In the genomic region with DNA sequence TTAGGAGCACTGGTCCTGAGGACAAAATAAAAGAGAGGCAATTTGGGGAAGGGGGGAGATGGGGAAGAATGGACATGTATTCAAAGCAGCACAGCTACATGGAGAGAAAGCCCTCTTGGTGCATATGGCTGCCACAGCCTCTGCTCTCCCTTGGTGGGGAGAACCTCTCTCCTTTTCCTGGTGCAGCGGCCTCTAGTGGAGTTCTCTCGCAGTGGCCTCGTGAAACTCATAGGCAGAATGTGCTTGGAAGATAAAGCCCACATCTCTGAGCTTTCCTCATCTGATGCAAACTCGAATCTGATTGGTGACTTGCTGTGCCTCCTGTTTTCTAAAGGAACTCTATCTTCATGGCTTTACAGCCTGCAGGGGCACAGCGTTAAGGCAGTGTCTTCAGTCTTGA, we compare ENCODE assay signal across 8 mouse cellular contexts. TPM values are rescaled to one million over a fixed set of nuclear protein-coding genes. Genes with fewer than 3 reads are reported as not detected.
DNase-seq lines count a peak whose midpoint lies in the region; ATAC-seq and TF ChIP-seq lines count a peak whose summit lies in the region.

No protein-coding gene starts in this region.

- no peak overlapping the region for H3K4me3 ChIP-seq in neural tube, embryonic 15.5 days (replicated peaks)
- H3K4me3 ChIP-seq in embryonic fibroblast, embryonic 13.5 days (ENCODE audit: insufficient read depth, low read length), result no peak overlapping the region
- no peak overlapping the region for H3K4me3 ChIP-seq in liver, embryonic 15.5 days (replicated peaks)

- ATAC-seq in neural tube, embryonic 15.5 days (ENCODE audit: low FRiP score), result no peak
- peak; percentile 44; the same call in 1 of the 2 replicates for ATAC-seq in liver, embryonic 15.5 days (ENCODE audit: insufficient read depth)
- no peak for ATAC-seq in inflammation-experienced regulatory T-cells, adult 6 months

- H3K9me3 ChIP-seq in neural tube, embryonic 15.5 days (replicated peaks), result no peaks in the 10 kb centered on the region
- H3K9me3 ChIP-seq in liver, embryonic 15.5 days (replicated peaks), result no peaks in the 10 kb centered on the region

- DNase-seq in neural tube, embryonic 10.5 days (ENCODE audit: extremely low spot score, low spot score), result peak; percentile 62
- peak; percentile 67 for DNase-seq in adrenal gland, adult 2 months
- peak; percentile 39 to 81 for DNase-seq in kidney, postnatal 36 days
- peak; percentile 75 for DNase-seq in right cerebral cortex, postnatal 14 days

- H3K27ac ChIP-seq in neural tube, embryonic 15.5 days (replicated peaks), result no peak overlapping the region
- H3K27ac ChIP-seq in embryonic fibroblast, embryonic 13.5 days (ENCODE audit: insufficient read depth, low read length), result no peak overlapping the region
- no peak overlapping the region for H3K27ac ChIP-seq in liver, embryonic 15.5 days (replicated peaks)

- H3K4me2 ChIP-seq in neural tube, embryonic 15.5 days, result no peak overlapping the region
- H3K4me2 ChIP-seq in liver, embryonic 15.5 days, result no peak overlapping the region

- H3K4me1 ChIP-seq in neural tube, embryonic 15.5 days, result no peaks in the 10 kb centered on the region
- no peaks in the 10 kb centered on the region for H3K4me1 ChIP-seq in embryonic fibroblast, embryonic 13.5 days (ENCODE audit: control insufficient read depth, insufficient read depth, low read length)
- H3K4me1 ChIP-seq in liver, embryonic 15.5 days (replicated peaks), result 0 out of 2 replicates have a peak, but pooled peaks cover 2% of the 10 kb centered on the region

- no peak overlapping the region for H3K9ac ChIP-seq in neural tube, embryonic 15.5 days (replicated peaks)
- H3K9ac ChIP-seq in liver, embryonic 15.5 days, result no peak overlapping the region

- TF ChIP-seq POLR2A in embryonic fibroblast, embryonic 13.5 days (IDR thresholded peaks at IDR 0.05; ENCODE audit: low read depth, low read length), result no peak

- TF ChIP-seq CTCF in embryonic fibroblast, embryonic 13.5 days (IDR thresholded peaks at IDR 0.05; ENCODE audit: borderline replicate concordance, insufficient read depth, low read length), result peak; percentile 65

- H3K36me3 ChIP-seq in neural tube, embryonic 15.5 days, result no peaks in the 10 kb centered on the region
- H3K36me3 ChIP-seq in liver, embryonic 15.5 days (replicated peaks), result no peaks in the 10 kb centered on the region

- H3K27me3 ChIP-seq in neural tube, embryonic 15.5 days (replicated peaks), result no peaks in the 10 kb centered on the region
- no peaks in the 10 kb centered on the region for H3K27me3 ChIP-seq in liver, embryonic 15.5 days

- 5% methylated on average over 5 of the region's 5 CpGs for WGBS in neural tube, embryonic 15.5 days
- WGBS in liver, embryonic 15.5 days (ENCODE audit: insufficient replicate concordance), result 0% methylated on average over 5 of the region's 5 CpGs

RNA-seq across cellular contexts. Expression of gene Rpn2, which starts 19.1 kb away (rescaled TPM):
- 225 and 255 TPM in 2 replicates for polyA plus RNA-seq in neural tube, embryonic 15.5 days (2015; fragmentation: Nextera tagmentation; extraction: Ambion mirVana)
- 100 to 1,000 TPM; 296 to 306 TPM for total RNA-seq in adrenal gland, adult 2 months (2021)
- 198 and 225 TPM in 2 replicates for polyA plus RNA-seq in adrenal gland, adult 2 months (2012; rRNA removed)
- 358 and 394 TPM in 2 replicates for polyA plus RNA-seq in embryonic fibroblast, embryonic 13.5 days (2011; ENCODE audit: insufficient read length, low read depth, missing spikeins)
- 159 and 170 TPM in 2 replicates for polyA plus RNA-seq in liver, embryonic 15.5 days (2015; fragmentation: Nextera tagmentation; extraction: Ambion mirVana)
- polyA plus RNA-seq in inflammation-experienced regulatory T-cells, adult 6 months (2017; shearing (Covaris generic)), result 100 to 1,000 TPM; 197 to 242 (median 205) TPM

RNA-seq across cellular contexts. Expression of gene Mroh8, which starts 19.6 kb away (rescaled TPM):
- 0.44 and 0.46 TPM in 2 replicates for polyA plus RNA-seq in neural tube, embryonic 15.5 days (2015; fragmentation: Nextera tagmentation; extraction: Ambion mirVana)
- total RNA-seq in adrenal gland, adult 2 months (2021), result under 1 TPM; 0.26 to 0.48 TPM
- 0.37 and 0.90 TPM in 2 replicates for polyA plus RNA-seq in adrenal gland, adult 2 months (2012; rRNA removed)
- polyA plus RNA-seq in embryonic fibroblast, embryonic 13.5 days (2011; ENCODE audit: insufficient read length, low read depth, missing spikeins), result not detected in 2 replicates
- 0.20 and 0.28 TPM in 2 replicates for polyA plus RNA-seq in liver, embryonic 15.5 days (2015; fragmentation: Nextera tagmentation; extraction: Ambion mirVana)
- polyA plus RNA-seq in inflammation-experienced regulatory T-cells, adult 6 months (2017; shearing (Covaris generic)), result under 1 TPM in 1 of 3 experiments, not detected in 2; 0.09 TPM

RNA-seq across cellular contexts. Expression of gene Rbl1, which starts 55.4 kb away (rescaled TPM):
- 4.9 and 9.2 TPM in 2 replicates for polyA plus RNA-seq in neural tube, embryonic 15.5 days (2015; fragmentation: Nextera tagmentation; extraction: Ambion mirVana)
- total RNA-seq in adrenal gland, adult 2 months (2021), result 1 to 10 TPM; 3.7 to 5.6 TPM
- polyA plus RNA-seq in adrenal gland, adult 2 months (2012; rRNA removed), result 1.6 and 1.7 TPM in 2 replicates
- 19.9 and 24.0 TPM in 2 replicates for polyA plus RNA-seq in embryonic fibroblast, embryonic 13.5 days (2011; ENCODE audit: insufficient read length, low read depth, missing spikeins)
- polyA plus RNA-seq in liver, embryonic 15.5 days (2015; fragmentation: Nextera tagmentation; extraction: Ambion mirVana), result 19.7 and 20.9 TPM in 2 replicates
- 10 to 100 TPM; 18.6 to 30.7 (median 21.8) TPM for polyA plus RNA-seq in inflammation-experienced regulatory T-cells, adult 6 months (2017; shearing (Covaris generic))
